Mouse (Mus musculus) intestine, embryonic 15.5 days (tissue): ENCODE results near the gene Eml6. TPM values are rescaled to one million over a fixed set of nuclear protein-coding genes. Genes with fewer than 3 reads are reported as not detected.
"Not testable (repeated sequence)": the region's sequence is repeated elsewhere in the genome, so short reads cannot be mapped to it uniquely, and the experiment has no call there.

Experiments used
- ATAC-seq: fragments of 200-750 bp; cut with Nextera tagmentation; 2 replicates; pipeline ENCODE4 v1.8.0; 2017; ENCODE audit warnings: moderate TSS enrichment, moderate library complexity
- H3K27ac ChIP-seq: fragments of 300-500 bp; sonication (generic); 2 replicates; pipeline ENCODE4 v1.5.1; 2015; ENCODE audit warnings: mild to moderate bottlenecking, inconsistent platforms
- H3K27me3 ChIP-seq: fragments of 300-500 bp; sonication (generic); replicated peaks from 2 replicates; pipeline ENCODE4 v1.6.1; 2015; ENCODE audit warnings: inconsistent platforms
- H3K36me3 ChIP-seq: fragments of 300-500 bp; sonication (generic); 2 replicates; pipeline ENCODE4 v1.6.1; 2015; ENCODE audit warnings: inconsistent platforms
- H3K4me1 ChIP-seq: fragments of 300-500 bp; sonication (generic); replicated peaks from 2 replicates; pipeline ENCODE4 v1.6.1; 2015; ENCODE audit warnings: inconsistent platforms
- H3K4me2 ChIP-seq: fragments of 300-500 bp; sonication (generic); replicated peaks from 2 replicates; pipeline ENCODE4 v1.6.1; 2015; ENCODE audit warnings: mild to moderate bottlenecking, inconsistent platforms
- H3K4me3 ChIP-seq: fragments of 300-500 bp; sonication (generic); replicated peaks from 2 replicates; pipeline ENCODE4 v1.5.1; 2015; ENCODE audit warnings: inconsistent platforms
- H3K9ac ChIP-seq: fragments of 300-500 bp; sonication (generic); 2 replicates; pipeline ENCODE4 v1.6.1; 2015; ENCODE audit warnings: inconsistent platforms
- H3K9me3 ChIP-seq: fragments of 300-500 bp; sonication (generic); 2 replicates; pipeline ENCODE4 v1.6.1; 2016; ENCODE audit warnings: inconsistent platforms
- WGBS: fragments of 180-500 bp; shearing (Covaris S2); methylation state at CpG from one replicate; pipeline ENCODE4 v1.1.7; 2015; 5-methylcytosine and 5-hydroxymethylcytosine counted together
- polyA plus RNA-seq: library from polyadenylated mRNA; unstranded; fragments of >200 nt; fragmentation: Nextera tagmentation; extraction: Ambion mirVana; gene quantifications from 2 replicates; pipeline ENCODE4 v1.2.1, GENCODE M21; 2015

Eml6 gene
- polyA plus RNA-seq, 1 experiment from 2014 or later = 0.60 TPM

- H3K9me3 ChIP-seq = no peaks in the 10 kb centered on the region
- no peak for ATAC-seq
These were observed 247.9 kb downstream of the Eml6 start for GRCm38 (mm10) chr11:29777964-29778363.

GRCm38 (mm10) chr11:29774760-29775159 lies 251.1 kb downstream of the Eml6 start:
- no peak overlapping the region for H3K9ac ChIP-seq
- no peak overlapping the region for H3K4me2 ChIP-seq
- H3K4me1 ChIP-seq = no peaks in the 10 kb centered on the region
- H3K27me3 ChIP-seq = no peaks in the 10 kb centered on the region
- no peak overlapping the region for H3K4me3 ChIP-seq
- H3K27ac ChIP-seq = no peak overlapping the region
- whole genome bisulfite sequencing = 69% methylated on average over 2 of the region's 2 CpGs
- H3K36me3 ChIP-seq = no peaks in the 10 kb centered on the region
- no peaks in the 10 kb centered on the region for H3K9me3 ChIP-seq
- no peak for ATAC-seq

More at GRCm38 (mm10) chr11:29777964-29778363, 247.9 kb downstream of the Eml6 start:
- Histone ChIP-seq H3K4me1 (no peaks in the 10 kb centered on the region), H3K4me2 (no peak overlapping the region), H3K27me3 (no peaks in the 10 kb centered on the region), H3K27ac (no peak overlapping the region), H3K4me3 (no peak overlapping the region), H3K9ac (no peak overlapping the region), H3K36me3 (no peaks in the 10 kb centered on the region)

GRCm38 (mm10) chr11:29774296-29774695 lies 251.5 kb downstream of the Eml6 start:
- H3K27ac ChIP-seq = no peak overlapping the region
- H3K9ac ChIP-seq = no peak overlapping the region
- no peaks in the 10 kb centered on the region for H3K9me3 ChIP-seq
- H3K36me3 ChIP-seq = no peaks in the 10 kb centered on the region
- 38% methylated on average over 2 of the region's 2 CpGs for WGBS
- no peak for ATAC-seq
- H3K4me2 ChIP-seq = no peak overlapping the region
- no peaks in the 10 kb centered on the region for H3K4me1 ChIP-seq
- H3K27me3 ChIP-seq = no peaks in the 10 kb centered on the region
- H3K4me3 ChIP-seq = no peak overlapping the region

GRCm38 (mm10) chr11:29772279-29772678 lies 253.6 kb downstream of the Eml6 start:
- no peaks in the 10 kb centered on the region for H3K27me3 ChIP-seq
- H3K36me3 ChIP-seq = no peaks in the 10 kb centered on the region
- no peaks in the 10 kb centered on the region for H3K9me3 ChIP-seq
- H3K4me3 ChIP-seq = no peak overlapping the region
- H3K9ac ChIP-seq = no peak overlapping the region
- H3K27ac ChIP-seq = no peak overlapping the region
- 56% methylated on average over 1 of the region's 1 CpGs for WGBS
- peak; percentile 71 for ATAC-seq
- no peak overlapping the region for H3K4me2 ChIP-seq
- no peaks in the 10 kb centered on the region for H3K4me1 ChIP-seq

GRCm38 (mm10) chr11:29770666-29771400 lies 255.0 kb downstream of the Eml6 start:
- no peaks in the 10 kb centered on the region for H3K27me3 ChIP-seq
- H3K4me2 ChIP-seq = no peak overlapping the region
- WGBS = 74% methylated on average over 3 of the region's 3 CpGs
- ATAC-seq = no peak
- no peak overlapping the region for H3K9ac ChIP-seq
- H3K4me3 ChIP-seq = no peak overlapping the region
- H3K27ac ChIP-seq = no peak overlapping the region
- no peaks in the 10 kb centered on the region for H3K36me3 ChIP-seq
- H3K9me3 ChIP-seq = no peaks in the 10 kb centered on the region
- H3K4me1 ChIP-seq = no peaks in the 10 kb centered on the region

- H3K4me2 ChIP-seq = no peak overlapping the region
- no peak overlapping the region for H3K9ac ChIP-seq
- no peaks in the 10 kb centered on the region for H3K4me1 ChIP-seq
- no peaks in the 10 kb centered on the region for H3K27me3 ChIP-seq
- no peak for ATAC-seq
- H3K4me3 ChIP-seq = no peak overlapping the region
- no peak overlapping the region for H3K27ac ChIP-seq
- no peaks in the 10 kb centered on the region for H3K9me3 ChIP-seq
- no peaks in the 10 kb centered on the region for H3K36me3 ChIP-seq
These were observed 257.3 kb downstream of the Eml6 start for GRCm38 (mm10) chr11:29768523-29768922.

- Histone ChIP-seq H3K36me3 (no peaks in the 10 kb centered on the region), H3K9me3 (no peaks in the 10 kb centered on the region), H3K4me3 (no peak overlapping the region), H3K4me2 (no peak overlapping the region), H3K27ac (no peak overlapping the region), H3K27me3 (no peaks in the 10 kb centered on the region), H3K9ac (no peak overlapping the region), H3K4me1 (no peaks in the 10 kb centered on the region)
- WGBS = 77% methylated on average over 11 of the region's 11 CpGs
- no peak for ATAC-seq
These were observed 259.4 kb downstream of the Eml6 start for GRCm38 (mm10) chr11:29766313-29766982.

- Histone ChIP-seq H3K4me1 (no peaks in the 10 kb centered on the region), H3K36me3 (no peaks in the 10 kb centered on the region), H3K4me2 (no peak overlapping the region), H3K9me3 (no peaks in the 10 kb centered on the region), H3K9ac (no peak overlapping the region), H3K27ac (no peak overlapping the region), H3K4me3 (no peak overlapping the region), H3K27me3 (no peaks in the 10 kb centered on the region)
- WGBS = 77% methylated on average over 4 of the region's 4 CpGs
- no peak for ATAC-seq
These were observed 260.8 kb downstream of the Eml6 start for GRCm38 (mm10) chr11:29765063-29765462.

- Histone ChIP-seq H3K4me2 (no peak overlapping the region), H3K4me3 (no peak overlapping the region), H3K36me3 (no peaks in the 10 kb centered on the region), H3K27me3 (no peaks in the 10 kb centered on the region), H3K9me3 (no peaks in the 10 kb centered on the region), H3K27ac (no peak overlapping the region), H3K4me1 (no peaks in the 10 kb centered on the region), H3K9ac (no peak overlapping the region)
- ATAC-seq = no peak
- 67% methylated on average over 1 of the region's 1 CpGs for WGBS
These were observed 263.1 kb downstream of the Eml6 start for GRCm38 (mm10) chr11:29762768-29763167.

GRCm38 (mm10) chr11:29761387-29761786 lies 264.4 kb downstream of the Eml6 start:
- no peaks in the 10 kb centered on the region for H3K36me3 ChIP-seq
- ATAC-seq = no peak
- H3K9me3 ChIP-seq = no peaks in the 10 kb centered on the region
- H3K4me2 ChIP-seq = no peak overlapping the region
- no peaks in the 10 kb centered on the region for H3K27me3 ChIP-seq
- H3K9ac ChIP-seq = no peak overlapping the region
- WGBS = 93% methylated on average over 9 of the region's 9 CpGs
- no peaks in the 10 kb centered on the region for H3K4me1 ChIP-seq
- H3K27ac ChIP-seq = no peak overlapping the region
- H3K4me3 ChIP-seq = no peak overlapping the region

- H3K4me1 ChIP-seq = no peaks in the 10 kb centered on the region
- H3K9ac ChIP-seq = no peak overlapping the region
- H3K9me3 ChIP-seq = no peaks in the 10 kb centered on the region
- H3K4me2 ChIP-seq = no peak overlapping the region
- no peak overlapping the region for H3K27ac ChIP-seq
- no peaks in the 10 kb centered on the region for H3K36me3 ChIP-seq
- no peak for ATAC-seq
- H3K4me3 ChIP-seq = no peak overlapping the region
- WGBS = 89% methylated on average over 5 of the region's 5 CpGs
- H3K27me3 ChIP-seq = no peaks in the 10 kb centered on the region
These were observed 267.2 kb downstream of the Eml6 start for GRCm38 (mm10) chr11:29758617-29759016.

GRCm38 (mm10) chr11:29756007-29756406 lies 269.8 kb downstream of the Eml6 start:
- not testable (repeated sequence) for H3K4me1 ChIP-seq, H3K9ac ChIP-seq, H3K27ac ChIP-seq, H3K4me2 ChIP-seq, H3K36me3 ChIP-seq, H3K27me3 ChIP-seq, ATAC-seq, H3K9me3 ChIP-seq, H3K4me3 ChIP-seq
- WGBS = 91% methylated on average over 5 of the region's 5 CpGs
